Mouse (Mus musculus) liver, adult 2 months (tissue): ENCODE measurements around the gene Aire. TPM values are rescaled to one million over a fixed set of nuclear protein-coding genes. Genes with fewer than 3 reads are reported as not detected.

Experiments used
- DNase-seq: peaks from one replicate; pipeline ENCODE4 v3.0.0-alpha.2; 2011; ENCODE audit warnings: low read depth, low spot score; ENCODE audit errors: extremely low read depth
- H3K27ac ChIP-seq: fragments of 200-500 bp; replicated peaks from 2 replicates; pipeline ENCODE4 v1.5.1; 2012; ENCODE audit warnings: low read depth, mild to moderate bottlenecking, control low read depth, inconsistent platforms, low read length; ENCODE audit not compliant: insufficient read depth
- H3K27me3 ChIP-seq: fragments of 200-500 bp; 2 replicates; pipeline ENCODE4 v1.6.1; 2012; ENCODE audit warnings: mild to moderate bottlenecking, moderate library complexity, low read length, inconsistent platforms; ENCODE audit not compliant: control insufficient read depth, insufficient read depth
- H3K36me3 ChIP-seq: fragments of 200-500 bp; 2 replicates; pipeline ENCODE4 v1.6.1; 2012; ENCODE audit warnings: low read length, inconsistent platforms; ENCODE audit not compliant: control insufficient read depth, insufficient read depth
- H3K4me1 ChIP-seq: fragments of 200-500 bp; 2 replicates; pipeline ENCODE4 v1.6.1; 2011; ENCODE audit warnings: low read length; ENCODE audit not compliant: control insufficient read depth, insufficient read depth
- H3K4me3 ChIP-seq: fragments of 200-500 bp; 2 replicates; pipeline ENCODE4 v1.5.1; 2011; ENCODE audit warnings: low read depth, mild to moderate bottlenecking, control low read depth, low read length, moderate library complexity; ENCODE audit not compliant: insufficient read depth
- H3K79me2 ChIP-seq: fragments of 200-500 bp; 2 replicates; pipeline ENCODE4 v1.6.1; 2012; ENCODE audit warnings: inconsistent platforms, mild to moderate bottlenecking, low read length, moderate library complexity; ENCODE audit not compliant: control insufficient read depth, insufficient read depth
- H3K9ac ChIP-seq: fragments of 200-500 bp; 2 replicates; pipeline ENCODE4 v1.6.1; 2012; ENCODE audit warnings: low read depth, mild to moderate bottlenecking, control low read depth, inconsistent platforms, low read length
- CTCF ChIP-seq: fragments of 200-500 bp; IDR thresholded peaks from 2 replicates; pipeline ENCODE4 v1.5.1; 2011; ENCODE audit warnings: low read depth, low read length, control low read depth
- POLR2A ChIP-seq: fragments of 200-500 bp; IDR thresholded peaks from 2 replicates; pipeline ENCODE4 v1.6.1; 2011; ENCODE audit warnings: low read length, control low read depth; ENCODE audit not compliant: insufficient read depth; ENCODE audit errors: extremely low read depth
- WGBS: fragments of 180-500 bp; shearing (Covaris S2); methylation state at CpG from one replicate; pipeline ENCODE4 v1.1.7; 2018; 5-methylcytosine and 5-hydroxymethylcytosine counted together
- polyA plus RNA-seq: library from polyadenylated mRNA; depleted of rRNA; stranded (reverse); fragments of >200 nt; gene quantifications from 2 replicates; pipeline ENCODE4 v1.2.3, GENCODE M21; 2012; rRNA removed
- total RNA-seq: library from RNA; depleted of rRNA; stranded (reverse); fragments of >200 nt; gene quantifications from 2 replicates; pipeline ENCODE4 v1.2.3, GENCODE M21; 2014; rRNA removed

Gene Aire
- total and polyA plus RNA-seq, 2 experiments, result not detected

GRCm38 (mm10) chr10:78000200-78000599 is 43.2 kb downstream of the Aire start:
- no peak overlapping the region for H3K9ac ChIP-seq
- no peaks in the 10 kb centered on the region for H3K27me3 ChIP-seq
- H3K36me3 ChIP-seq, result peaks cover 3% of the 10 kb centered on the region; the same call in 1 of the 2 replicates
- H3K79me2 ChIP-seq, result no peaks in the 10 kb centered on the region
- DNase-seq, result no peak
- WGBS, result 95% methylated on average over 5 of the region's 5 CpGs
- H3K4me3 ChIP-seq, result no peak overlapping the region
- no peaks in the 10 kb centered on the region for H3K4me1 ChIP-seq
- H3K27ac ChIP-seq, result no peak overlapping the region
- TF ChIP-seq CTCF (no peak), POLR2A (no peak)

- no peaks in the 10 kb centered on the region for H3K27me3 ChIP-seq
- no peaks in the 10 kb centered on the region for H3K79me2 ChIP-seq
- H3K9ac ChIP-seq, result no peak overlapping the region
- no peak overlapping the region for H3K27ac ChIP-seq
- no peak for TF ChIP-seq POLR2A
- TF ChIP-seq CTCF, result no peak
- H3K4me1 ChIP-seq, result no peaks in the 10 kb centered on the region
- no peak overlapping the region for H3K4me3 ChIP-seq
- H3K36me3 ChIP-seq, result peaks cover 2% of the 10 kb centered on the region; the same call in 1 of the 2 replicates
- WGBS, result 89% methylated on average over 3 of the region's 3 CpGs
- no peak for DNase-seq
Measured at GRCm38 (mm10) chr10:77995639-77996038, 47.8 kb downstream of the Aire start.

GRCm38 (mm10) chr10:77985775-77986174 is 57.6 kb downstream of the Aire start:
- H3K27me3 ChIP-seq, result no peaks in the 10 kb centered on the region

GRCm38 (mm10) chr10:77984660-77985059 is 58.8 kb downstream of the Aire start:
- Histone ChIP-seq H3K27me3 (no peaks in the 10 kb centered on the region), H3K9ac (no peak overlapping the region), H3K36me3 (no peaks in the 10 kb centered on the region), H3K4me1 (no peaks in the 10 kb centered on the region), H3K4me3 (no peak overlapping the region), H3K79me2 (no peaks in the 10 kb centered on the region), H3K27ac (no peak overlapping the region)
- DNase-seq, result peak; percentile 57
- TF ChIP-seq POLR2A (no peak), CTCF (peak; percentile 68)
- 3% methylated on average over 4 of the region's 4 CpGs for WGBS

More at GRCm38 (mm10) chr10:77985775-77986174, 57.6 kb downstream of the Aire start:
- Histone ChIP-seq H3K4me1 (no peaks in the 10 kb centered on the region), H3K4me3 (no peak overlapping the region), H3K27ac (no peak overlapping the region), H3K79me2 (no peaks in the 10 kb centered on the region), H3K9ac (no peak overlapping the region), H3K36me3 (no peaks in the 10 kb centered on the region)
- 86% methylated on average over 5 of the region's 5 CpGs for WGBS
- no peak for DNase-seq
- no peak for TF ChIP-seq CTCF
- TF ChIP-seq POLR2A, result no peak

Other genes with a start within 250 kb of the Aire start
- gene Gm9639, start 248.5 kb downstream of the Aire start, total RNA-seq, result not detected in 2 replicates
- gene Gm9639, start 248.5 kb downstream of the Aire start, polyA plus RNA-seq, result not detected in 2 replicates
- not detected in 2 replicates for gene Gm19668, start 244.5 kb downstream of the Aire start, total RNA-seq
- gene Gm19668, start 244.5 kb downstream of the Aire start, polyA plus RNA-seq, result not detected in 2 replicates
- not detected in 2 replicates for gene Gm9507, start 231.8 kb downstream of the Aire start, total RNA-seq
- not detected in 2 replicates for gene Gm9507, start 231.8 kb downstream of the Aire start, polyA plus RNA-seq
- gene Gm2696, start 228.9 kb downstream of the Aire start, total RNA-seq, result not detected in 2 replicates
- not detected in 2 replicates for gene Gm2696, start 228.9 kb downstream of the Aire start, polyA plus RNA-seq
- gene Krtap10-4, start 216.5 kb downstream of the Aire start, total RNA-seq, result not detected in 2 replicates
- gene Krtap10-4, start 216.5 kb downstream of the Aire start, polyA plus RNA-seq, result not detected in 2 replicates
- gene Krtap10-10, start 207.7 kb downstream of the Aire start, total RNA-seq, result not detected in 2 replicates
- not detected in 2 replicates for gene Krtap10-10, start 207.7 kb downstream of the Aire start, polyA plus RNA-seq
- not detected in 2 replicates for gene Gm36176, start 196.8 kb downstream of the Aire start, total RNA-seq
- gene Gm36176, start 196.8 kb downstream of the Aire start, polyA plus RNA-seq, result not detected in 2 replicates
- not detected in 2 replicates for gene Gm10318, start 190.8 kb downstream of the Aire start, total RNA-seq
- gene Gm10318, start 190.8 kb downstream of the Aire start, polyA plus RNA-seq, result not detected in 2 replicates
- gene Gm3285, start 181.6 kb downstream of the Aire start, total RNA-seq, result not detected in 2 replicates
- gene Gm3285, start 181.6 kb downstream of the Aire start, polyA plus RNA-seq, result not detected in 2 replicates
- 20.9 and 26.7 TPM in 2 replicates for gene Lrrc3, start 141.1 kb downstream of the Aire start, total RNA-seq
- 57.0 and 64.1 TPM in 2 replicates for gene Lrrc3, start 141.1 kb downstream of the Aire start, polyA plus RNA-seq
- gene Trpm2, start 73.0 kb downstream of the Aire start, total RNA-seq, result 3.1 and 4.1 TPM in 2 replicates
- 2.1 and 3.3 TPM in 2 replicates for gene Trpm2, start 73.0 kb downstream of the Aire start, polyA plus RNA-seq
- gene 1810043G02Rik, start 65.1 kb downstream of the Aire start, total RNA-seq, result 5.9 and 8.0 TPM in 2 replicates
- gene 1810043G02Rik, start 65.1 kb downstream of the Aire start, polyA plus RNA-seq, result 13.2 and 13.7 TPM in 2 replicates
- gene Pfkl, start 33.5 kb downstream of the Aire start, total RNA-seq, result 17.5 and 21.1 TPM in 2 replicates
- 38.6 and 46.0 TPM in 2 replicates for gene Pfkl, start 33.5 kb downstream of the Aire start, polyA plus RNA-seq
- gene Dnmt3l, start 1.7 kb downstream of the Aire start, total RNA-seq, result not detected in 2 replicates
- not detected in 2 replicates for gene Dnmt3l, start 1.7 kb downstream of the Aire start, polyA plus RNA-seq
- gene Icosl, start 25.7 kb upstream of the Aire start, total RNA-seq, result 0.55 and 0.81 TPM in 2 replicates
- gene Icosl, start 25.7 kb upstream of the Aire start, polyA plus RNA-seq, result 0.32 and 0.95 TPM in 2 replicates
- gene D10Jhu81e, start 126.2 kb upstream of the Aire start, total RNA-seq, result 143 and 150 TPM in 2 replicates
- 267 and 274 TPM in 2 replicates for gene D10Jhu81e, start 126.2 kb upstream of the Aire start, polyA plus RNA-seq
- gene Pwp2, start 141.5 kb upstream of the Aire start, total RNA-seq, result 5.3 and 7.5 TPM in 2 replicates
- gene Pwp2, start 141.5 kb upstream of the Aire start, polyA plus RNA-seq, result 7.8 and 9.3 TPM in 2 replicates
- 10.3 and 11.1 TPM in 2 replicates for gene Trappc10, start 201.0 kb upstream of the Aire start, total RNA-seq
- 16.5 and 19.8 TPM in 2 replicates for gene Trappc10, start 201.0 kb upstream of the Aire start, polyA plus RNA-seq